ENCODE assay signal across 22 mouse cellular contexts in the genomic region with DNA sequence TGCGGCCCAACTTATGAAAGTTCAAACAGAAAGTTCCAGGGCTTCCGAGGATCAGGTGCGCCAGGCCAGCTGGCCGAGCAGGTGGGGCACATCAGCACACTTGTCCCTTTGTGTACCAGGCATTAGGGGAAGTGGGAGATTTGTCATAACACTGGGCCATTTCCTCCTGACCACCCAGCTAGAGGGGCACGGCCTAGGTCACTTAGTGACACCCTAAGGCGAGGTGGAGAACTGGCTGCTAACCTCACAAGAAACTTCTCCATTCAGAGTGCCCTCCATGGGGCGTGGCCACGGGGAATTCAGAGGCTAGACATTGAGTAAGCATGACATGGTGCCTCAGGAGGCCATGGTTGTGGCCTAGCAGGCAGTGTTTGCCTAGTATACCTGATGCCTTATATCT.
DNase-seq lines count a peak whose midpoint lies in the region; ATAC-seq and TF ChIP-seq lines count a peak whose summit lies in the region.
"Had no signal": no experiment of that assay in that cellular context is flagged by ENCODE, and none has a peak within 500 bp of the region (broad histone marks: within the 10 kb centered on the region; RNA-seq: fewer than 3 reads in every experiment).

No protein-coding gene starts in this region.

- H3K27me3 ChIP-seq in lung, postnatal 0 days (replicated peaks; ENCODE audit: insufficient read depth, low read length), result no peaks in the 10 kb centered on the region
- no peaks in the 10 kb centered on the region for H3K27me3 ChIP-seq in ES-Bruce4 (ENCODE audit: control insufficient read depth, insufficient read depth, low read length, poor library complexity, severe bottlenecking)
- no peaks in the 10 kb centered on the region for H3K27me3 ChIP-seq in stomach, postnatal 0 days (ENCODE audit: control insufficient read depth, insufficient read depth, low read length)
- H3K27me3 ChIP-seq in forebrain, embryonic 15.5 days, result no peaks in the 10 kb centered on the region
- H3K27me3 ChIP-seq in heart, embryonic 11.5 days (ENCODE audit: control insufficient read depth, insufficient read depth, low read length), result no peaks in the 10 kb centered on the region
- H3K27me3 ChIP-seq: hindbrain, embryonic 15.5 days; intestine, embryonic 15.5 days; limb, embryonic 15.5 days; neural tube, embryonic 13.5 days; Patski had no signal

- TF ChIP-seq CTCF in lung, postnatal 0 days (IDR thresholded peaks at IDR 0.05), result no peak
- TF ChIP-seq CTCF in ES-Bruce4 (IDR thresholded peaks at IDR 0.05; ENCODE audit: low read depth, low read length), result no peak
- no peak for TF ChIP-seq CTCF in stomach, postnatal 0 days (IDR thresholded peaks at IDR 0.05; ENCODE audit: low read depth)

- H3K4me3 ChIP-seq in lung, postnatal 0 days (ENCODE audit: low read depth, low read length), result no peak overlapping the region
- H3K4me3 ChIP-seq in ES-Bruce4 (ENCODE audit: low read depth, low read length), result no peak overlapping the region
- H3K4me3 ChIP-seq in stomach, postnatal 0 days (ENCODE audit: low read depth, low read length), result no peak overlapping the region
- no peak overlapping the region for H3K4me3 ChIP-seq in forebrain, embryonic 15.5 days
- no peak overlapping the region for H3K4me3 ChIP-seq in heart, embryonic 11.5 days (ENCODE audit: low read depth, low read length)
- H3K4me3 ChIP-seq: heart, embryonic 12.5 days; hindbrain, embryonic 15.5 days; intestine, embryonic 15.5 days; limb, embryonic 15.5 days; neural tube, embryonic 13.5 days had no signal

- TF ChIP-seq POLR2A in ES-Bruce4 (IDR thresholded peaks at IDR 0.05; ENCODE audit: insufficient read depth, low read length), result no peak

- no peak overlapping the region for H3K27ac ChIP-seq in lung, postnatal 0 days (ENCODE audit: low read length)
- H3K27ac ChIP-seq in ES-Bruce4 (ENCODE audit: insufficient read depth, low read length), result no peak overlapping the region
- H3K27ac ChIP-seq in stomach, postnatal 0 days (replicated peaks), result no peak overlapping the region
- H3K27ac ChIP-seq in forebrain, embryonic 15.5 days (replicated peaks), result no peak overlapping the region
- no peak overlapping the region for H3K27ac ChIP-seq in heart, embryonic 11.5 days (ENCODE audit: low read depth, low read length)
- H3K27ac ChIP-seq: hindbrain, embryonic 15.5 days; intestine, embryonic 15.5 days; limb, embryonic 15.5 days; neural tube, embryonic 13.5 days had no signal

- no peaks in the 10 kb centered on the region for H3K36me3 ChIP-seq in lung, postnatal 0 days (ENCODE audit: insufficient read depth, low read length)
- no peaks in the 10 kb centered on the region for H3K36me3 ChIP-seq in ES-Bruce4 (ENCODE audit: control insufficient read depth, insufficient read depth, low read length, poor library complexity, severe bottlenecking)
- no peaks in the 10 kb centered on the region for H3K36me3 ChIP-seq in stomach, postnatal 0 days (ENCODE audit: control insufficient read depth, insufficient read depth, low read length)
- no peaks in the 10 kb centered on the region for H3K36me3 ChIP-seq in forebrain, embryonic 15.5 days
- no peaks in the 10 kb centered on the region for H3K36me3 ChIP-seq in heart, embryonic 11.5 days (ENCODE audit: control insufficient read depth, insufficient read depth, low read length)
- H3K36me3 ChIP-seq: heart, embryonic 12.5 days; hindbrain, embryonic 15.5 days; intestine, embryonic 15.5 days; limb, embryonic 15.5 days; neural tube, embryonic 13.5 days had no signal

- ATAC-seq in lung, postnatal 0 days, result peak; percentile 14; the same call in 1 of the 2 replicates
- peak; percentile 35 for ATAC-seq in stomach, postnatal 0 days (ENCODE audit: low FRiP score, low TSS enrichment)
- ATAC-seq in forebrain, embryonic 15.5 days (replicated peaks), result no peak
- ATAC-seq in heart, embryonic 11.5 days (replicated peaks; ENCODE audit: insufficient number of reproducible peaks, low FRiP score, low TSS enrichment), result no peak
- ATAC-seq: activated CD4-positive, CD25-positive, alpha-beta regulatory T cell, adult 4 months; forebrain, embryonic 16.5 days; intestine, embryonic 15.5 days; Patski had no signal

- no peak overlapping the region for H3K4me2 ChIP-seq in lung, postnatal 0 days (replicated peaks; ENCODE audit: low read depth, low read length)
- H3K4me2 ChIP-seq in stomach, postnatal 0 days (replicated peaks; ENCODE audit: low read depth), result no peak overlapping the region
- H3K4me2 ChIP-seq in forebrain, embryonic 15.5 days (replicated peaks), result no peak overlapping the region
- no peak overlapping the region for H3K4me2 ChIP-seq in heart, embryonic 11.5 days
- H3K4me2 ChIP-seq: heart, embryonic 12.5 days; hindbrain, embryonic 15.5 days; intestine, embryonic 15.5 days; limb, embryonic 15.5 days; midbrain, embryonic 11.5 days; neural tube, embryonic 13.5 days had no signal

- no peaks in the 10 kb centered on the region for H3K9me3 ChIP-seq in lung, postnatal 0 days (ENCODE audit: low read length)
- H3K9me3 ChIP-seq in ES-Bruce4 (replicated peaks; ENCODE audit: control insufficient read depth, insufficient read depth, low read length, poor library complexity, severe bottlenecking), result no peaks in the 10 kb centered on the region
- H3K9me3 ChIP-seq in stomach, postnatal 0 days (ENCODE audit: control insufficient read depth, low read length), result no peaks in the 10 kb centered on the region
- no peaks in the 10 kb centered on the region for H3K9me3 ChIP-seq in forebrain, embryonic 15.5 days
- H3K9me3 ChIP-seq in heart, embryonic 11.5 days (replicated peaks; ENCODE audit: control insufficient read depth, low read length), result no peaks in the 10 kb centered on the region
- H3K9me3 ChIP-seq: heart, embryonic 12.5 days; hindbrain, embryonic 15.5 days; intestine, embryonic 15.5 days; limb, embryonic 15.5 days; neural tube, embryonic 13.5 days had no signal

- H3K9ac ChIP-seq in lung, postnatal 0 days (replicated peaks; ENCODE audit: low read depth), result no peak overlapping the region
- no peak overlapping the region for H3K9ac ChIP-seq in ES-Bruce4 (ENCODE audit: low read depth, poor library complexity, severe bottlenecking)
- no peak overlapping the region for H3K9ac ChIP-seq in stomach, postnatal 0 days (ENCODE audit: low read length)
- H3K9ac ChIP-seq in forebrain, embryonic 15.5 days (replicated peaks), result no peak overlapping the region
- no peak overlapping the region for H3K9ac ChIP-seq in heart, embryonic 11.5 days (ENCODE audit: low read depth, low read length)
- H3K9ac ChIP-seq: heart, embryonic 12.5 days; hindbrain, embryonic 15.5 days; intestine, embryonic 15.5 days; limb, embryonic 15.5 days; neural tube, embryonic 13.5 days had no signal

- TF ChIP-seq EP300 in lung, postnatal 0 days (IDR thresholded peaks at IDR 0.05), result no peak
- peak; percentile 59; the same call in 1 of the 2 replicates for TF ChIP-seq EP300 in ES-Bruce4 (IDR thresholded peaks at IDR 0.05; ENCODE audit: insufficient read depth, low read depth, low read length)
- TF ChIP-seq EP300 in stomach, postnatal 0 days (optimal IDR thresholded peaks at IDR 0.05), result no peak

- DNase-seq in lung, postnatal 0 days (ENCODE audit: low spot score), result peak; percentile 18
- no peak for DNase-seq in lung, postnatal 14 days
- DNase-seq in lung, postnatal 4 days, result peak; percentile 28 to 43
- DNase-seq in stomach, postnatal 0 days (ENCODE audit: low spot score), result peak; percentile 32
- DNase-seq: adrenal gland, postnatal 10 days; cerebellum, adult 11 months; cerebellum, postnatal 14 days; embryo, embryonic 11 days; kidney, adult 9 months; kidney, postnatal 25 days had no signal

- WGBS in lung, postnatal 0 days, result 27% methylated on average over 8 of the region's 8 CpGs
- 25% methylated on average over 8 of the region's 8 CpGs for WGBS in stomach, postnatal 0 days
- WGBS in forebrain, embryonic 15.5 days, result 82% methylated on average over 8 of the region's 8 CpGs
- WGBS in heart, embryonic 11.5 days (ENCODE audit: insufficient replicate concordance), result 64% methylated on average over 8 of the region's 8 CpGs

- H3K4me1 ChIP-seq in lung, postnatal 0 days (ENCODE audit: insufficient read depth, low read depth, low read length), result no peaks in the 10 kb centered on the region
- no peaks in the 10 kb centered on the region for H3K4me1 ChIP-seq in ES-Bruce4 (ENCODE audit: control insufficient read depth, insufficient read depth, low read length)
- H3K4me1 ChIP-seq in stomach, postnatal 0 days (replicated peaks; ENCODE audit: control insufficient read depth, insufficient read depth), result no peaks in the 10 kb centered on the region
- no peaks in the 10 kb centered on the region for H3K4me1 ChIP-seq in forebrain, embryonic 15.5 days
- H3K4me1 ChIP-seq in heart, embryonic 11.5 days (ENCODE audit: control insufficient read depth, insufficient read depth, low read length), result no peaks in the 10 kb centered on the region
- H3K4me1 ChIP-seq: hindbrain, embryonic 15.5 days; intestine, embryonic 15.5 days; limb, embryonic 15.5 days; neural tube, embryonic 13.5 days had no signal

Comparison
In these comparisons a context has a peak if more than half of its experiments do, and no peak if none do; other contexts are left out.
1. ATAC-seq: peak in lung, postnatal 0 days (single experiment) and stomach, postnatal 0 days (single experiment); none in forebrain, embryonic 15.5 days (single experiment) and heart, embryonic 11.5 days (single experiment).